Comparison of ENCODE assay signal across 8 mouse cellular contexts in the genomic region with DNA sequence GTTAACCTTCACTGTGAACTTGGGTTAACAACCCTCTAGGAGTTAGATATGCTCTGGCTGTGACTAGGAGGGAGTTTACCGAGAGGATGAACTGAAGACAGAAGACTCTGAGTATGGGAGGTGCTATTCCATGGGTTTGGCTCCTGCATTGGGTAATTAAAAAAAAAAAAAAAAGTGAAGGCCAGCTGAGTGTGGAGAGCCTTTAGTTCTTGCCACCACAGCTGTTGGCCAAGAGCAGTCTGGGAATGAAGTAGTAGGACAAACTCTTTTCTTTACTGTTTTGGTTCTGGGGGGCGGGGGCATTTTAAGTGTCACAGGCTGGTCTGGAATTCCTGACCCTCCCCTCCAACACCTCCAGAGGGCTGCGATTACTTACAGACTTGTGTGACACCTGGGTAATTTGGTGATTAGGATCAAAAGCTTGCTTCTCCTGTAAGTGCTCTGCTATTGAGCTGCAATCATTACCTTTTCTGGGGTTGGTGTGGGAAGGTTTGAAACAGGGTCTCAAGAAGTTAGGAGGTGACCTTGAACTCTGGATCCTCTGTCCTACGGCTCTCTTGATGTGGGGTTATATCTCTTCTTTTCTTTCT. TPM values are rescaled to one million over a fixed set of nuclear protein-coding genes. Genes with fewer than 3 reads are reported as not detected.
DNase-seq lines count a peak whose midpoint lies in the region; ATAC-seq lines count a peak whose summit lies in the region.

No protein-coding gene starts in this region.

- peak; percentile 14 for DNase-seq in kidney, adult 11 months
- DNase-seq in kidney, adult 8-10 months = no peak
- peak; percentile 19 for DNase-seq in MN1 (ENCODE audit: low spot score)
- no peak for DNase-seq in adrenal gland, adult 18-20 months (ENCODE audit: low spot score in 2 of 2)
- DNase-seq in urinary bladder, adult 18-20 months (ENCODE audit: low spot score in 2 of 2) = no peak
- no peak for DNase-seq in urinary bladder, postnatal 4 days (ENCODE audit: low spot score in 2 of 2)

- 40% methylated on average over 4 of the region's 4 CpGs for WGBS in heart, embryonic 14.5 days
- WGBS in macrophage (ENCODE audit: missing documents) = 68% methylated on average over 3 of the region's 4 CpGs

- H3K4me2 ChIP-seq in heart, embryonic 14.5 days (ENCODE audit: low read length) = peak overlapping the region; percentile 97

- ATAC-seq in heart, embryonic 14.5 days (ENCODE audit: insufficient number of reproducible peaks, insufficient read depth, low FRiP score, low read depth) = no peak

- peaks cover 46% of the 10 kb centered on the region for H3K79me2 ChIP-seq in macrophage (ENCODE audit: inconsistent target)

- H3K4me1 ChIP-seq in heart, embryonic 14.5 days (ENCODE audit: control insufficient read depth in 2 of 2, insufficient read depth in 2 of 2, low read length in 2 of 2) = peaks cover 14 to 28% of the 10 kb centered on the region in 2 experiments

- H3K27ac ChIP-seq in heart, embryonic 14.5 days (replicated peaks in 1 of 2; ENCODE audit: control insufficient read depth in 1 of 2, insufficient read depth in 1 of 2, low read depth in 2 of 2, low read length in 2 of 2) = peak overlapping the region; percentile 74 to 95
- H3K27ac ChIP-seq in macrophage = peak overlapping the region; percentile 85

- H3K36me3 ChIP-seq in heart, embryonic 14.5 days (ENCODE audit: control insufficient read depth, insufficient read depth, low read length) = peaks cover 28% of the 10 kb centered on the region
- H3K36me3 ChIP-seq in macrophage (ENCODE audit: inconsistent target) = peaks cover 17% of the 10 kb centered on the region; the same call in 1 of the 2 replicates

- H3K4me3 ChIP-seq in heart, embryonic 14.5 days (ENCODE audit: control insufficient read depth in 1 of 2, insufficient read depth in 1 of 2, low read depth in 1 of 2, low read length in 2 of 2) = peak overlapping the region in 1 of 2 experiments; percentile 95; a peak in 1 of 4 replicates
- H3K4me3 ChIP-seq in macrophage (ENCODE audit: inconsistent target) = peak overlapping the region; percentile 7; the same call in 1 of the 2 replicates

- peak overlapping the region; percentile 61 for H3K9ac ChIP-seq in heart, embryonic 14.5 days (ENCODE audit: low read length)

- no peaks in the 10 kb centered on the region for H3K27me3 ChIP-seq in heart, embryonic 14.5 days (ENCODE audit: control insufficient read depth, insufficient read depth, low read length)

- H3K9me3 ChIP-seq in heart, embryonic 14.5 days (ENCODE audit: control insufficient read depth, low read length) = no peaks in the 10 kb centered on the region

RNA-seq across cellular contexts. Expression of a gene that starts 1.0 kb away (rescaled TPM):
- polyA plus RNA-seq in heart, embryonic 14.5 days (2014; fragmentation: Nextera tagmentation; extraction: Ambion mirVana) = 0.93 and 1.1 TPM in 2 replicates
- total RNA-seq in macrophage (2018; cell fraction: chromatin; rRNA removed) = 100 to 1,000 TPM in 25 of 26 experiments, 10 to 100 TPM in 1; 60.7 to 404 (median 167) TPM
- 10 to 100 TPM; 34.1 to 79.6 (median 45.1) TPM for total RNA-seq in macrophage (2018; cell fraction: cytosol; rRNA removed)
- 100 to 1,000 TPM in 14 of 26 experiments, 10 to 100 TPM in 12; 68.7 to 260 (median 106) TPM for total RNA-seq in macrophage (2018; cell fraction: nucleus; rRNA removed)
- 31.1 to 76.3 TPM (median 53.5 TPM) in 3 replicates for polyA plus RNA-seq in macrophage (2018)
- total RNA-seq in adrenal gland, adult 18-20 months (2021) = 10 to 100 TPM; 50.4 to 63.2 TPM

RNA-seq across cellular contexts. Expression of a gene that starts 23.8 kb away (rescaled TPM):
- 0.23 TPM in 1 of 2 replicates, not detected in the other for polyA plus RNA-seq in heart, embryonic 14.5 days (2014; fragmentation: Nextera tagmentation; extraction: Ambion mirVana)
- 10 to 100 TPM in 1 of 26 experiments, 1 to 10 TPM in 1, not detected in 24; 1.4 to 12.2 TPM for total RNA-seq in macrophage (2018; cell fraction: chromatin; rRNA removed)
- not detected for total RNA-seq in macrophage (2018; cell fraction: cytosol; rRNA removed)
- 1 to 10 TPM in 5 of 26 experiments, not detected in 21; 2.2 to 5.5 (median 3.4) TPM for total RNA-seq in macrophage (2018; cell fraction: nucleus; rRNA removed)
- polyA plus RNA-seq in macrophage (2018) = not detected in 3 replicates
- not detected for total RNA-seq in adrenal gland, adult 18-20 months (2021)

RNA-seq across cellular contexts. Expression of a gene that starts 44.7 kb away (rescaled TPM):
- 186 and 211 TPM in 2 replicates for polyA plus RNA-seq in heart, embryonic 14.5 days (2014; fragmentation: Nextera tagmentation; extraction: Ambion mirVana)
- total RNA-seq in macrophage (2018; cell fraction: chromatin; rRNA removed) = 10 to 100 TPM; 24.7 to 76.2 (median 56.8) TPM
- total RNA-seq in macrophage (2018; cell fraction: cytosol; rRNA removed) = 100 to 1,000 TPM in 9 of 26 experiments, 10 to 100 TPM in 17; 76.6 to 116 (median 92.1) TPM
- total RNA-seq in macrophage (2018; cell fraction: nucleus; rRNA removed) = 10 to 100 TPM; 37.2 to 78.5 (median 53.0) TPM
- polyA plus RNA-seq in macrophage (2018) = 73.8 to 122 TPM (median 108 TPM) in 3 replicates
- total RNA-seq in adrenal gland, adult 18-20 months (2021) = 100 to 1,000 TPM; 111 to 113 TPM

RNA-seq across cellular contexts. Expression of a gene that starts 57.6 kb away (rescaled TPM):
- polyA plus RNA-seq in heart, embryonic 14.5 days (2014; fragmentation: Nextera tagmentation; extraction: Ambion mirVana) = 3.9 and 4.7 TPM in 2 replicates
- total RNA-seq in macrophage (2018; cell fraction: chromatin; rRNA removed) = 100 to 1,000 TPM; 124 to 877 (median 414) TPM
- total RNA-seq in macrophage (2018; cell fraction: cytosol; rRNA removed) = 100 to 1,000 TPM in 6 of 26 experiments, 10 to 100 TPM in 20; 31.3 to 188 (median 58.0) TPM
- 100 to 1,000 TPM in 23 of 26 experiments, 10 to 100 TPM in 3; 76.4 to 499 (median 338) TPM for total RNA-seq in macrophage (2018; cell fraction: nucleus; rRNA removed)
- 37.2 to 60.7 TPM (median 44.6 TPM) in 3 replicates for polyA plus RNA-seq in macrophage (2018)
- total RNA-seq in adrenal gland, adult 18-20 months (2021) = 10 to 100 TPM; 17.1 to 51.5 TPM

Comparison
In these comparisons a context has a peak if more than half of its experiments do, and no peak if none do; other contexts are left out.
1. DNase-seq: peak in kidney, adult 11 months (single experiment) and MN1 (single experiment); none in kidney, adult 8-10 months (0 of 2), adrenal gland, adult 18-20 months (0 of 2), urinary bladder, adult 18-20 months (0 of 2) and urinary bladder, postnatal 4 days (0 of 2).
2. RNA of a gene that starts 1.0 kb away (polyA plus RNA-seq): 31.1 to 76.3 TPM in macrophage; 0.93 to 1.1 TPM in heart, embryonic 14.5 days; every median in the first group is over 10 times any median in the second.